Mouse (Mus musculus) cortical plate, adult 2 months (tissue): ENCODE data around the gene Rpl31. TPM values are rescaled to one million over a fixed set of nuclear protein-coding genes. Genes with fewer than 3 reads are reported as not detected.

ENCODE experiments used
- H3K27ac ChIP-seq: fragments of 200-500 bp; 2 replicates; pipeline ENCODE4 v1.5.1; 2012; ENCODE audit warnings: low read length, control low read depth, inconsistent platforms; ENCODE audit not compliant: insufficient read depth
- H3K4me1 ChIP-seq: fragments of 200-500 bp; 2 replicates; pipeline ENCODE4 v1.6.1; 2011; ENCODE audit warnings: low read length; ENCODE audit not compliant: control insufficient read depth, insufficient read depth
- H3K4me3 ChIP-seq: fragments of 200-500 bp; 2 replicates; pipeline ENCODE4 v1.5.1; 2011; ENCODE audit warnings: mild to moderate bottlenecking, low read length, control low read depth; ENCODE audit not compliant: insufficient read depth
- CTCF ChIP-seq: fragments of 200-500 bp; IDR thresholded peaks from 2 replicates; pipeline ENCODE4 v1.5.1; 2011; ENCODE audit warnings: mild to moderate bottlenecking, control low read depth, low read length; ENCODE audit not compliant: insufficient read depth; ENCODE audit errors: extremely low read depth
- POLR2A ChIP-seq: fragments of 200-500 bp; IDR thresholded peaks from 2 replicates; pipeline ENCODE4 v1.6.1; 2011; ENCODE audit warnings: mild to moderate bottlenecking, low read length, control low read depth; ENCODE audit not compliant: insufficient read depth; ENCODE audit errors: extremely low read depth
- polyA plus RNA-seq: library from polyadenylated mRNA; depleted of rRNA; stranded (reverse); fragments of >200 nt; gene quantifications from 2 replicates; pipeline ENCODE4 v1.2.3, GENCODE M21; 2012

Gene Rpl31
- polyA plus RNA-seq, 1 experiment, result 793 TPM

DNA sequence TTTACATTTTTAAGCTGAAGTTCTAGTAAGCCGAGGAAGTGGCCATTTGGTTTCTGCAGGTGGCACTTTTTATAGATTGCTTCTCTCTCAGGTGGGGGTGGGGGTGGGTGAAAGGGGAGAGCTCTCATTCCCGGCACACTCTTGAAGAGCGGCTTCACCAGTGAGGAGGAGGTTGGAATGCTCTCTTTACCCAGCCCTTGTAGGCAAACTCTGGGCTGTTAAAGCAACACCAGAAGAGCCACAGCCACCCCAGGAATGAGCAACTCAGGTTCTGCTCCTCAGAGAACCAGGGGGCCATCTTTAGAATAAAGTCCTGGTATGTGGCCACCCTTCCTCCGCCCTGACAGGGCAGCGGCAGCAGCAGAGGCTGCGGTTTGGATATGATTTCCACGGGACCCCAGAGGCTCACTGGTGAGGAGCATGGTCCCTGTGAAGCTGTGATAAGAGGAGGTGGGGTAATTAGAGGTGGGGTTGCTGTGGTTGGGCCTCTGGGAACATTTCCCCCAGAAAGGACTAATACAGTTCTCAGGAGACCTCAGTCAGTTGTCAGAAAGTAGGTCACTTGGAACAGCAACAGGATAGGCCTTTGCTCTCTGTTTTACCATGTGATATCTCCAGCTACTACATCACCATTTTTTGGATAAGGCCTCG is 25.7 kb downstream of the Rpl31 start:
- Histone ChIP-seq H3K4me1 (no peaks in the 10 kb centered on the region), H3K4me3 (no peak overlapping the region), H3K27ac (no peak overlapping the region)
- TF ChIP-seq POLR2A (no peak), CTCF (no peak)

DNA sequence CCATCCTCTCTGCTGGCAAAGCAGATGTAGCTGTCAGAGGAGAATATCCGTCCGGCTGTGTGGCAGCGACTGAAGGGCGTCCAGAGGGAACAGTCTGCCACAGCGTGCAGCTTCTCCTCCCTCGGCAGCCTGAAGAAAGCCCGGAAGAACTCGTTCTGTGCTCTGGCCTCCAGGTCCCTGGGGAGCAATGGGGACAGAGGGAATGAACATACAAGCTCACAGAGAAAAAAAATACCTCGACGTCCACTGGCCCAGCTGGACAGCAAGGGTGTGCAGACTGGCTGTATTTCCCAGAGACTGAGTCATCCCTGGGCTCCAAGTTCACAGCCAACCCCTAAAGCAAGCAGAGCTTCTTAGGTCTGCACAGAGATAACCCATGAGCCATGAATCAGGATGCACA is 26.5 kb downstream of the Rpl31 start:
- Histone ChIP-seq H3K4me1 (no peaks in the 10 kb centered on the region), H3K27ac (no peak overlapping the region), H3K4me3 (no peak overlapping the region)
- no peak for TF ChIP-seq CTCF
- no peak for TF ChIP-seq POLR2A

DNA sequence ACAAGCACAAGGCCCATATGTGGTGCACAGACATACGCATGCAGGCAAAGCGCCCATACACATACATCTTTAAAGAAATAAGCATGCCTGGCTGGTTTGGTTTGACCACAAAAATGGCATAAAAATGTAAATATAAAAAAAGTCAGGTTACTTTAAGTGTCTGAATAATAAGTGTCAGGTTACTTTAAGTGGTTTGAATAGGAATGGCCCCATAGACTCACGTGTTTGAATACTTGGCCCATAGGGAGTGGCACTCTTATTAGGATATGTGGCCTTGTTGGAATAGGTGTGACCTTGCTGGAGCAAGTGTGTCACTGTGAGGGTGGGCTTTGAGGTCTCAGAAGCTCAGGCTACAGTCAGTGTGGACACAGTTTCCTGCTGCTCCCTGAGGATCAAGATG is 27.0 kb downstream of the Rpl31 start:
- Histone ChIP-seq H3K27ac (no peak overlapping the region), H3K4me3 (no peak overlapping the region), H3K4me1 (no peaks in the 10 kb centered on the region)
- TF ChIP-seq CTCF (no peak), POLR2A (no peak)

DNA sequence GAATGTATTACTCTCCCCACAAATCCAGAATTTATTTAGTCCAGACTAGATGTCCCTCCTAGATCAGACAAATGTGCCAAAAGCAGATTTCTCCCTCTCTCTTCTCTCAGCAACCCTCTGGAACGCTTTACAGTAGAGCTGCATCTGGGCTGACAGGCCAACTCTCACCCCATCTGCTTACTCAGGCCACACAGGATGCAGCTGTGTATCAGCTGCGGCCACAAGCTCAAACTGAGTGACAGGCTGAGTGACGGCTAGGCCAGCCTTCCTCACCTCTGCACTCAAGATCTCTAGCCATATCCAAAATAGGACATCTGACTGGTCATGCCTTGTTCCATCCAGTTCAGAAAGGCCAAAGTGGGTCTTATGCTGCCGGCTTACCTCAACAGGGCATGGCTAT is 28.7 kb downstream of the Rpl31 start:
- no peak overlapping the region for H3K4me3 ChIP-seq
- H3K4me1 ChIP-seq, result no peaks in the 10 kb centered on the region
- TF ChIP-seq POLR2A (no peak), CTCF (no peak)
- no peak overlapping the region for H3K27ac ChIP-seq

DNA sequence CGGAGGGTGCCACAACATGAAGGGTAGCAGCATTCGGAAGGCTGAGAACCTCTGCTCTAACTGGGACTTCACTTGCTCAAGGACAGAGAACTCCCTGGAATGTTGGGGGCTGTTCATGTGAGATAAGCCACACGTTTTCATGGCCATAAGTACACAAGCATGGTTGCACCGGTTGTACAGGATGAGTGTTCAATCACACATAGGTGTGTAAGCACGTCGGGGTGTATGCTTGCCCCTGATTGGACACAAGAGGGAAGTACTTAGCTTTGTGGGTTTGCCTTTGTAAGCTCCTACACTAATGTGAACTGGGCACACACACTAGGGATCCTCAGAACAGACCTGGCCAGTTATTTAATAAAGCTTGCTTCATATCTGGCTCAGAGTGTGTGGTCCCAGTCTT is 30.6 kb downstream of the Rpl31 start:
- Histone ChIP-seq H3K4me3 (no peak overlapping the region), H3K4me1 (no peaks in the 10 kb centered on the region), H3K27ac (no peak overlapping the region)
- TF ChIP-seq CTCF (no peak), POLR2A (no peak)

DNA sequence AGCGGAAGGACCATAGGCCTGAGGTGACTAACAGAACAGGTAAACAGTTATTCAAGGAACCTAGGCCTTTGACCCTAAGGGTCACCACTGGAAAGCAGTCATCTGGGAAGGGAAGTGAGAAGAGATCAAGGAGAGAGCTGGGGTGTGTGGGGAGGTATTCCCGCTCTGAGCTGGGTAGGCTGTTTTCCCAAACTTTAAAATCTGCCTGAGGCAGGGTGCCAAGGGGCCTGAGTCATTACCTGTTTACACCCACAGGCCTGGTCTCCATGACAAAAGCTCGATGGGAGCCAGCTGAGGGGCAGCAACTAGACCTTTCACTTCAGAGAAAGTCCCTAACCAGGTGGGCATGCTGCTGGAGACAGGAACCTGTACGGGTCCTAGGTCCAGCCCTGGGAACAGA is 31.6 kb downstream of the Rpl31 start:
- H3K27ac ChIP-seq, result no peak overlapping the region
- no peaks in the 10 kb centered on the region for H3K4me1 ChIP-seq
- no peak overlapping the region for H3K4me3 ChIP-seq
- TF ChIP-seq CTCF (no peak), POLR2A (no peak)

DNA sequence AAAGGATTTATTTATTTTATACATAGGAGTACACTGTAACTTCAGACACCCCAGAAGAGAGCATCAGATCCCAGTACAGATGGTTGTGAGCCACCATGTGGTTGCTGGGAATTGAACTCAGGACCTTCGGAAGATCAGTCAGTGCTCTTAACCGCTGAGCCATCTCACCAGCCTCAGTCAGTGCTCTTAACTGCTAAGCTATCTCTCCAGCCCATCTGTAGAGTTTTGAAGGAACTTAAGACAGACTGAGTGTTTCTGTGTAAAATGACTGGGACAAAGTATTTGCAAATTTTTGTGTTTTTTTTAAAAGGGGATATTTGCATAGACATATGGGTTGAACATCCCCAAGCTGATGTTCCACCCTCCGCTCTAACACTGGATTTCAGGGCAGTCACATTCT is 32.5 kb downstream of the Rpl31 start:
- TF ChIP-seq POLR2A, result no peak
- H3K27ac ChIP-seq, result no peak overlapping the region
- H3K4me1 ChIP-seq, result no peaks in the 10 kb centered on the region
- no peak overlapping the region for H3K4me3 ChIP-seq

DNA sequence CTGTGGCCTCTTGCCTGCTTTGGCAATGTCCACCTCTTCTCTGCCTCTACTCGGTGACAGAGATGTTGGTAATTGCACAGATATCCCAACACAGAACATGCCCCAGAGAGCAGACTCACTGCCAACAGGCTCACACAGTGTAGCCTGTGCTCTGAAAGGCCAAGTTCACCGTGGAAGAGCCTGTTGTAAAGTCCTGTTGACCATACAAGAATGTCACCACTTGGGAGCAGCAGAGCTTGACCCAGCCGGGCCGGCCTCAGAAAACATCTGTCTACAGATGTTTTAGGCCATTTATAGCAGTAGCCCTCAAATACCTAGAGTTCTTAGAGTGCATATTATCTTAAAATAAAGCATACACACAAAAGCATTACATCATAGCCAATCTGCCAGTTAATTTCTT is 39.5 kb downstream of the Rpl31 start:
- Histone ChIP-seq H3K4me3 (no peak overlapping the region), H3K27ac (no peak overlapping the region), H3K4me1 (no peaks in the 10 kb centered on the region)
- TF ChIP-seq POLR2A (no peak), CTCF (no peak)

DNA sequence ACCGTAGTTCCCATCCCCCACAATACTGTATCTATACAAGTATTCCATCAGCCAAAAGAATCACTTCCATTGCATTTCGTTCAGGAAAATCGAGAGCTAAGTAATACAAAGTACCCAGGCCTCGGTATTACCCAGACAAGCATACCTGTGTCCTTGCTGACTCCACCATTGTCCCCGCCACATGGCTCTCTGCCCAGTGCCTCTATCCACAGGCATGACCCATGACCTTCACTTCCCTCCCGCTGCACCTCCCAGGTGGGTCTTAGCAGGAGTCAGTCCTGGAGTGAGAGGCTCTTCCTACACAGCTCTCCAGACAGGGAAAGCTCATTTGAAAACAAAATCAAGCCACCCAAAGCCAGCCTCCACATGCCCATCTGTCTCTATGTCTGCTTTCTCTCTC is 40.5 kb downstream of the Rpl31 start:
- TF ChIP-seq POLR2A, result no peak
- no peak for TF ChIP-seq CTCF
- Histone ChIP-seq H3K4me3 (no peak overlapping the region), H3K27ac (no peak overlapping the region), H3K4me1 (no peaks in the 10 kb centered on the region)

DNA sequence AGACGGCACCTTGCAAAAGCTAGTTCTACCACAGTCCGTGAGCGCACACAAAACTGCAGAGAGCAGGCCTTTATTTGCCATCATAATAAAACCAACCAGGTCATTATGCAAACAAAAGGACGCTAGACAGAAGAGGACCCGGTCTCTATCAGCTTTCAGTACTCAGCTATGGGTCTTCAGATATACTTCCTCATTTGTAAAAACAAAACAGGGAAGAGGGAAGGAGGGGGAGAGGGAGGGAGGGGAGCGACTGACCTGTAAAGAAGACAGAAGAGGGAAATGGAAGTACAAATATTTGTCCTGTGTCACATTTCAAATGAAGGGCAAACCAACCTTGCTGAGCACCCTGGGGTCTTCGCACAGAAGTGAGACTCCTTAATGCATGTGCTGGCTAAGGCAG is 41.0 kb downstream of the Rpl31 start:
- no peak for TF ChIP-seq CTCF
- TF ChIP-seq POLR2A, result no peak
- H3K4me1 ChIP-seq, result no peaks in the 10 kb centered on the region
- no peak overlapping the region for H3K4me3 ChIP-seq
- no peak overlapping the region for H3K27ac ChIP-seq

DNA sequence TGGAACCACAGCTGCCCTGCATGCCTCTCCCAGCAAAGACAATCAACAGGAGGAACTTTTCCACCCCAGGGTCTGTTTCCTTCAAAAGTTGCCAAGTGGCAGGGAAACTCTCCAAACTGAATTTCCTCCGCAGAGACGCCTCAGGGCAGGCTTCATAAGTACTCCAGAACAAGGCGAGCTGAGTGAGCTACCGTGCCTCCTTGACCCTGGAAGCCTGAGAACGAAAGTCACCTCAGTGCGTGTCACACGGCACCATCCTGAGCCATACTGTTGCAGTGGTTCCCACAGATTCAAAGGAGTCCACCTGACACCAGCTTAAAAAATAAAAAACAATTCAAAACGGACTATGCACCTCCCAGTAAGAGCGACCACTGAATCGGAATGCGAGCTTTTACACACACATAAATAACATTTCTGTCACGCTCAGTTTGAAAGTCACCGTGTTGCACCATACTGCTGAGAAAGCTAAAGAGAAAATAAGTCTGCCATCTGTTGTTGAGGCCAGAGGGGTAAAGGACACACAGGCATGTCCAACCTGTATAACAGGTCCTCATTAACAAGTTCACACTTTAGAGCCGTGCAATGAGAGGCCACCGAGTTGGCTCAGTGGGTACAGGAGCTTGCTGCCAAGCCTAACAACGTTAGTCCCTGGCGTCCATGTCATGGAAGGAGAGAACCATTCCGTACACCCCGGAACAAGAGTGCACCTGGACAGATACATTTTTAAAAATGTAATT is 42.6 kb downstream of the Rpl31 start:
- TF ChIP-seq POLR2A (no peak), CTCF (no peak)
- no peak overlapping the region for H3K27ac ChIP-seq
- H3K4me1 ChIP-seq, result no peaks in the 10 kb centered on the region
- no peak overlapping the region for H3K4me3 ChIP-seq
